Mouse (Mus musculus): ENCODE results near the gene Crtac1. TPM values are rescaled to one million over a fixed set of nuclear protein-coding genes. Genes with fewer than 3 reads are reported as not detected.
A peak's percentile ranks its signal among the peaks of the same experiment; 100 is the strongest.

Gene Crtac1
- total RNA-seq, 2 experiments from 2014 or later = 83.8 to 104 TPM

GRCm38 (mm10) chr19:42315914-42316313, 115.7 kb downstream of the Crtac1 start:
- H3K27ac ChIP-seq = peak overlapping the region; percentile 88
- peak; percentile 89 to 95 for DNase-seq (ENCODE audit: low spot score in 2 of 2)

DNA sequence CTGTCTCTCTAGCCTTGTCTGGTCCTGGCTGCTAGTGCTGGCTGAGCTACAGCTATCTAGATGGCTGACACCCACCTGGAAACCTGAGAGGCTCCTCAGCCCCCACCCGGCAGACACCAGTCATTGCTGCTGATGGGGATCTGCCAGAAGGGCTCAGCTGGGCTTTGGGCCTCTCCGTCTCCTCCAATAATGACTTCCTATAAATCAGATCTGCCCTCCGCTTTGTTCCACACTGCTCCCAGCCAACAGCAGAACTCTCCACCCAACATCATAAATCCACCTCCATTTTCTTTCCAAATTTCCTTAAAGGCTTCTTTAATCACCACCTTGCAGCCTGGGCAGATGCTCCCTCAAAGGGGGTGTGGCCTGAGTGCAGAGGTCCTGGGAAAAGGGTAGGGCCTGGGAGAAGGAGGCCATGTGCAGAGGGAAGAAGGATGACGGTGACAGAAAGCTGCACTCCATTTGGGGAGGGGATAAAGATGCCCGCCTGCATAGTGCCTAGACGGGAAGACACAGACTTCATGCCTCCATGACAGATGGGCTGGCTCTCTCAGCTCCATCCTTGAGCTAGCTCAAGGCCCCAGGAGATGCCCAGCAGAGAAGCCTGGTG, 116.4 kb downstream of the Crtac1 start:
- TF ChIP-seq CTCF (conservative IDR thresholded peaks at IDR 0.05) = no peak
- Histone ChIP-seq H3K4me3 (no peak overlapping the region), H3K27ac (no peak overlapping the region)
- DNase-seq (ENCODE audit: low spot score in 2 of 2) = no peak

More at GRCm38 (mm10) chr19:42315914-42316313, 115.7 kb downstream of the Crtac1 start:
- no peak overlapping the region for H3K4me3 ChIP-seq
- peak; percentile 96 for TF ChIP-seq CTCF (conservative IDR thresholded peaks at IDR 0.05)

DNA sequence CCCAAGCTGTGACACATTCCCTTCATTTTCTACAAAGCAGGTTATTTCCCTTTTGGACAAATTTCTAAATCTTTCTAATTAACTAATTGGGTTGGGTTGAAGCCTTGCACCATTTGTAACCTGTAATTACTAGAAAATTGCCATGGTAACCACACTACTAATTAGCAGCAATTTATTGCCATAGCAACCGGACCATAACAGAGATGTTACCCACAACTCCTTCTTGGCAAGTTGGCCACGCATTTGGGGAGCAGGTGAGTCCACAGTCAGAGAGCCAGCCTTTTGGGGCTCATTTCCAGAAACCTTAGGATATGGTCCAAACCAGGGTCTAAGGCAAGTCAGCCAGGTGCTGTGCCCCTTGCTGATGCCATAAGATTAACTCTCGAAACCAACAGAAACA, 119.4 kb downstream of the Crtac1 start:
- DNase-seq (ENCODE audit: low spot score in 2 of 2) = no peak
- TF ChIP-seq CTCF (conservative IDR thresholded peaks at IDR 0.05) = no peak
- H3K4me3 ChIP-seq = no peak overlapping the region
- H3K27ac ChIP-seq = 0 out of 2 replicates have a peak overlapping the region, but pooled peaks have one; percentile 5

DNA sequence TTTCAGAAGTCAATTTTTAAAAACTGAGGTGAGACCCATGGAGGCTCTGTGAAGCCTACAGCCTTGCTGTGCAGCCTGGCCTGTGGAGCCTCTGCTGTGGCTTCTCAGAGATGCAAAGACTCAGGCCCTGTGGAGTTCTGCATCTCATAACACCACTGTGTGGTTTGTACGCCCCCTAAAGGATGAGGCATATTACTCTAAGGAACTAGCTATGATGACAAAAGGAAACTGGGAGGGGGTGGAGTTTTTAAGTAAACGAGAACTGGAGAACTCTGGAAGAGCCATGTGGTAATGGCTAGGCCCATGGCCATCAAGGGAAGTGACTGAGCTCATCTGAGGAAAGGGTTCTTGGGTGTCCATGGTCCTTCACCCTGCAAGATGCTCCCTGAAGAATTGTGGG, 120.3 kb downstream of the Crtac1 start:
- no peak overlapping the region for H3K27ac ChIP-seq

GRCm38 (mm10) chr19:42308931-42309330, 122.7 kb downstream of the Crtac1 start:
- no peak overlapping the region for H3K4me3 ChIP-seq
- DNase-seq (ENCODE audit: low spot score in 2 of 2) = no peak
- TF ChIP-seq CTCF (conservative IDR thresholded peaks at IDR 0.05) = no peak
- H3K27ac ChIP-seq = no peak overlapping the region

More for the DNA sequence above, 120.3 kb downstream of the Crtac1 start:
- TF ChIP-seq CTCF (conservative IDR thresholded peaks at IDR 0.05) = peak; percentile 22; the same call in 1 of the 2 replicates
- no peak overlapping the region for H3K4me3 ChIP-seq
- DNase-seq (ENCODE audit: low spot score in 2 of 2) = no peak

- Histone ChIP-seq H3K4me3 (no peak overlapping the region), H3K27ac (no peak overlapping the region)
- DNase-seq (ENCODE audit: low spot score in 2 of 2) = no peak
- no peak for TF ChIP-seq CTCF (conservative IDR thresholded peaks at IDR 0.05)
Observed at GRCm38 (mm10) chr19:42307019-42307418, 124.6 kb downstream of the Crtac1 start.

DNA sequence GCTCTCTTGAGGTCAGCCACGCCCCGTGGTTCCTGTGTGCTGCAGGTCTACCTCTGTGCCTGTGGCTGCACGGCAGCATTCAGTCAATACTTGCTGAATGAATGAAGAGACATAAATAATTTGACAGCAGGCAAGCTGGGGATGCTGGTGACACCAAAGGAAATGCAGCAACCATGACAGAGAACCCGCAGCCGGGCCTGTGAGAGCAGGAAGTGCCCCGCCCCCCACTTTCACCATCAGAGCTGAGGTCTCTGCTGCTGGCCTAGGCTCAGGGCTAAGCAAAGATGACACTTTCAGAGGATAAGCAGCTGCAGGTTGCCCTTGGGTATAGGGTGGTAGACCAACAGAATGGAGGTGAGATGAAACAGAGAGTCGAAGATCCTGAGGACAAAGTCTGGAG, 125.4 kb downstream of the Crtac1 start:
- TF ChIP-seq CTCF (conservative IDR thresholded peaks at IDR 0.05) = no peak
- DNase-seq (ENCODE audit: low spot score in 2 of 2) = no peak
- no peak overlapping the region for H3K4me3 ChIP-seq
- no peak overlapping the region for H3K27ac ChIP-seq

DNA sequence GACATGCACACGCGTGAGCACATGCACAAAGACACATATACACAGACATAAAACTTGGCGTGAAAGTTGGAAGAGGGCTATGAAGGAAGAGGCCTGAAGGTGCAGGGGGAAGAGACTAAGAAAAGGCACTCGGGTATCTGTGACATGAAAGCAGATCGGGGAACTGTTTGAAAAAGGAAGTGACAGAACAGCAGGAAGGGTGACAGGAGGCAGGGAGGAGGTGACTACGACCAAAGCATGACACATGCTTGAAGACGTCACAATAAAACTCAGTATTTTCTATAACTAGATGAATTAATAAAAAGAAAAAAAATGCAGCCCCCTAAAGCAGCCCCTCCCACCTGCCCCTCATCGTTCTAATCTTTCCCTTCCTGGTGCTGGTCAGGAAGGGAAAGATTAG, 125.8 kb downstream of the Crtac1 start:
- Histone ChIP-seq H3K27ac (no peak overlapping the region), H3K4me3 (no peak overlapping the region)
- DNase-seq (ENCODE audit: low spot score in 2 of 2) = no peak
- TF ChIP-seq CTCF (conservative IDR thresholded peaks at IDR 0.05) = no peak

DNA sequence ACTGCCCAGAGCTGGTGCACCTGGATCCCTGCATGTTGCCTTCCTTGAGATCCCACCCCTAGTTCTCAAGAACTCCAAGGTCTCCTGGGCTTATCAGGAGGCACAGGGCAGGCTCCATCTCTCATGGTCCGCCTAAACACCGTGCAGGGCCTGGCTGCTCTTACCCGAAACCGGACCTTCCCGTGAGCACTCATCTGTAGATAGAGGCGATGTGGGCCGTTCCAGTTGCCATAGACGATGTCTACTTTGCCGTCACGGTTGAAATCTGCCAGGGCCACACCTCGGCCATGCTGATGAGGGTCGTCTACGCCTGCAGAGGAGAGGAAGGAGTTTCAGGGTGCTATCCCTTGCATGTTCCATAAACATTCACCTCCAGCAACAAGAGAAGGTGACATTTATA, 127.1 kb downstream of the Crtac1 start:
- Histone ChIP-seq H3K4me3 (no peak overlapping the region), H3K27ac (no peak overlapping the region)
- DNase-seq (ENCODE audit: low spot score in 2 of 2) = no peak
- TF ChIP-seq CTCF (conservative IDR thresholded peaks at IDR 0.05) = no peak

- no peak overlapping the region for H3K4me3 ChIP-seq
- DNase-seq (ENCODE audit: low spot score in 2 of 2) = no peak
- no peak overlapping the region for H3K27ac ChIP-seq
- no peak for TF ChIP-seq CTCF (conservative IDR thresholded peaks at IDR 0.05)
Observed at GRCm38 (mm10) chr19:42303210-42303813, 128.3 kb downstream of the Crtac1 start.

DNA sequence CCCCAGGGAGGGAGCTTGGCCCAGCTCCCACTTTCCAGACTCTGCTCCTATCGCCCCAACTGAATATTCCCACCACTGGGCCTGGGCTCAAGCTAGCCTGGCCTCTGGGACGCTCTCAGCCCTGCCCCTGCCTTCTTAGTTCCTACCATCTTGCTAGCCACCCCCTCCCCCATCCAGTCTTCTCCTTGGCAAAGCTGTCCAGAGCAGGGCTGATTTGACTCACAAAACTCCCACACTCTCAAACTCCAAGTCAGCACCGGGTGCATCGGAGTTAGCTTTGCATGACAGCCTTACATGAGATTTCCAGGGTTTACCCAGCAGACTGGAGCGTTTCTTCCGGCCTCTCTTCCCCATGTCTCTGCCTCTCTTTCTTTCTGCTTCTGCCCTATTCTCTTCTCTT, 138.4 kb downstream of the Crtac1 start:
- DNase-seq (ENCODE audit: low spot score in 2 of 2) = no peak
- no peak for TF ChIP-seq CTCF (conservative IDR thresholded peaks at IDR 0.05)
- peak overlapping the region; percentile 74; the same call in 1 of the 2 replicates for H3K27ac ChIP-seq
- no peak overlapping the region for H3K4me3 ChIP-seq

DNA sequence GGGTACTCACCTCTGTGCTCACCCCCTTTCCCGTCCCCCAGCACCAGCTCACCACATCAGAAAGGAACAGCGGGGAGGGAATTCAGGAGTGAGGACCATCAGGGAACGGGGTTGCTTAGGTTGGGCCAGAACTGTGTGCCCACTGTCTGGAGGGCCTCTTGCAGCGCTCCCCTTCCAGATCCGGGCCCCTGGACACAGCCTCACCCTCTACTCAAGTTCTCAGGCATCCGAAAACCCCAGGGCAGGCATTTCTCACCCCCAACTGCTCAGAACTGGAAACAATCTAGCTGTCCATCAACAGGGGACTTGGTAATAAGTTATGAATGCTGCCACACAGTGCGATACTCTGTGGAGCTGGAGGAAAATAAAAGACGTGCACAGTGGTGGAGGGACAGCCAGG, 139.5 kb downstream of the Crtac1 start:
- no peak for TF ChIP-seq CTCF (conservative IDR thresholded peaks at IDR 0.05)
- Histone ChIP-seq H3K27ac (peak overlapping the region; percentile 74), H3K4me3 (no peak overlapping the region)
- no peak for DNase-seq (ENCODE audit: low spot score in 2 of 2)

DNA sequence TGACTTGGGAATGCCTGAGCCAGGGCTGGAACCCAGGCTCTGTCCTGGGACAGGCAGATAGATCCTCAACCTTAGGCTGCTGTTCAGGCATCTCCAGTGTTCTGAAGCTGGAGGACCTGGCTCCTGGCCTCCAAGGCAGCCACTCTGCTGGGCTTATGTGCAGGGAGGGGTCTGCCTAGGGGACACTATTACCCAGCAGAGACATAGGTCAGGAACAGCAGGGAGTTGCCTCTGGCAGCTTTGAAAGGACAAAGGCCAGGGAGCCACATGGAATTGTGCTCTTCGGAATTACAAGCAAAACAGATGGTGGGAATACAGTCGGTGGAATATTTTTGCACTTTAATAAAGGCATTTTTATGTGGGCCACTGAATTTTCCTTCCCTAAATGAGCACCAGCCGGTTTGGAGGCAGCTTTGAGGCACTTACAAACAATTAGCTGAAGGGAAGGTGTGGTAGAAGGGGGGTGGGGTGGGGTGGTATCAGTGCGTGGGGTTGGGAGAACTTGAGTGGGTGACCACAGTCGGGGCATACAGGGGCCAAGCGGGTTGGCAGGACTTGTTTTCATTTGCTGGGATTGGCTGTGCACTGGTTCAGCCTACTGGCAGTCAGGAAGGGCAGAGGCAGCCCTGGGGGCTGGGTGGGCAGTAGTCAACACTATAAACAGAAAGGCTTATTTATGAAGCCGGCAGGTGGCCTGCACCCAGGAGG, 140.5 kb downstream of the Crtac1 start:
- TF ChIP-seq CTCF (conservative IDR thresholded peaks at IDR 0.05) = no peak
- Histone ChIP-seq H3K27ac (peak overlapping the region; percentile 74), H3K4me3 (no peak overlapping the region)
- peak in 1 of 2 experiments; percentile 37 for DNase-seq (ENCODE audit: low spot score in 2 of 2)
